Mouse (Mus musculus) spleen, adult 18-20 months (tissue): ENCODE measurements at regions not wholly inside any gene's neighbourhood (a gene's known extent, or its start where the extent isn't known, plus 50 kb on each side); places are given as distances from the start of the nearest gene placed in this dataset.

Experiments used
- DNase-seq, 2 experiments: peaks; one replicate each; pipeline ENCODE4 v3.0.0; 2022; ENCODE audit warnings: mixed read lengths in 2 of 2

- no peak for DNase-seq
Measured at GRCm38 (mm10) chr13:3752334-3752733, 51.8 kb downstream of the Calml3 start.

DNA sequence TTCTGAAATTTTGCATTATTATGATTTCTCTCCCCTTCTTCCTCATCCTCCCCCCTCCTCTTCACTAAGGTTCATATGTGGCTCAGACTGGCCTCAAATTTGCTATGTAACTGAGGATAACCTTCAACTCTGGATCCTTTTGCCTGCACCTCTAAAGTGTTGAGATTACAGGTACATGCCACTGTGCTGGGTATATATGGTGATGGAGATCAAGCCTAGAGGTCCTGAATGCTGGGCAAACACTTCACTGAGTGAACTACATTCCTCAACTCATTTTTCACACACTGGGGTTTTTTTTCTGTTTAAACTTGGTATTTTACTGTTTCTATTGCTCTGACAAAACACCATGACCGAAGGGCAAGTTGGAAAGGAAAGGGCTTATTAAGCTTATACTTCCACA lies 52.9 kb downstream of the Calml3 start:
- DNase-seq: no peak

DNA sequence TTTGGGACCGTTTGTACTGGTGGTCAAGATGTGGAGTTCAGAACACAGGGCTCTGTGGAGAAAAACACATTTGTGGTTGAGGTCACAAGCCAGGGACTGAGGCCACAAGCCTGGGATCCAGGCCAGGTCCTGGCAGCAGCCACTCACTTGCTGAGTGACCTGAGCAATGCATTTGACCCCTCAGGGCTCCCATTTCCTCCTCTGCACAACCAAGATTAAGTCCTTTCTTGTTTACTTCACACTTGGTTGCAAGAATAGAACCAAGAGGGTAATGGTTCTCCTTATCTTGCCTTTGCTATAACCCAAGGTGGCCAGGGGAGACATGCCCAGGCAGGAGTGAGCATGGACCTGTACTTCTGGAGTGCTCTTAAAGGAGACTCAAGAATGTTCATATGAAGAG lies 53.4 kb downstream of the Calml3 start:
- DNase-seq: no peak

DNA sequence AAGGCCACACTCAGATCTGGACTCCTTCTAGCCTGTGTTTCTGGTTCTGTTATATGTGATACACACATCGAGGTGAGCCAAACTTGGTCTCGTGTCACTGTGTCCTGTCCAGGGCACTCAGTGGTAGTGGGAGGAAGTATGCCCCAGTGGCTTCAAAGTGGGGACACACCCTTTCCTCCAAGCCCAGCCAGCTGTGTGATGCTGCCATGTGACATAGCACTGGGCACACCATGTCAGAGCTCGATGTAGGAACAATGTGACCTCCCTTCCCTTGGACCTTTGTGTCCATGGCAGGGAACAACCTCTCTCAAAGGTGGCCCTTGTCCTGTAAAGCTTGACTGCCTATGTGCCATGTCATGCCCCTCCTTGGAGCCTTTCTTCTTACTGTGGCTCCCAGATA lies 54.5 kb downstream of the Calml3 start:
- DNase-seq: peak in 1 of 2 experiments; percentile 37

DNA sequence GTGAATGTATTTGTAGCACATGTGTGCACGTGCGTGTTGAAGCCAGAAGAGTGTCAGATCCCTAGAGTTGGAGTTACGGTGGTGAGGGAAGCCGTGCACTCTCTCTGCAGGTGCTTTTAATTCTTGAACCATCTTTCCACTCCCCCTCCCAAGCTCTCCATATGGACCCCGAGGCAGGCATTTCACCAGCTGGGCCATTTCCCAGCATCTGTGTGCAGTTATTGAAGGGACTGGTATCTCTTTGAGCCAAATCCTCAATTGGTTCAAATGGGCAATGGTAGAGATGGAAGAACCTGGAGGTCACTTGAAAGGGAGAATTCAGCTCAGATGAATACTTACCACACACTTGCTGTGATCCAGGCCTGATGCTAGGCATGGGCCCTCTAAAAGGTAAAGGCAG lies 55.3 kb downstream of the Calml3 start:
- DNase-seq: no peak

DNA sequence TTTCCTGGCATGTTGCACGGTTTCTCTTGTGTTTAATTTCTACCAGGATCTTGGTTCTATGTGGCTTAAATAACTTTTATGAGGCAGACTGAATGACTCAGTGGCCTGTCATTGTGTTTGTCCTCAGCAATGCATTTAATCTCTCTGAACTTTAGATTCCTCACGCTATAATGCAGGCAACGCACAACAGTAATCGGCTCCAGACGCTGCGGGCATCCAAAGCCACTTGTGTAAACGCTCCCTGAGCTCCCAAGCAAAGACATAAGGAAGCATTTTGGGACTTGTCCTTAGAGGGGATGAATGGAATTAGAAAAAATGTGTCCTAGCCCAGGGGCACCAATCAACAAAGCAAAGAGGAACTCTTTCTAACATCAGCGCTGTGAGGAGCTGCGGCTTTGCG lies 57.6 kb downstream of the Calml3 start:
- no peak for DNase-seq

GRCm38 (mm10) chr13:3744870-3745269 lies 59.2 kb downstream of the Calml3 start:
- no peak for DNase-seq

DNA sequence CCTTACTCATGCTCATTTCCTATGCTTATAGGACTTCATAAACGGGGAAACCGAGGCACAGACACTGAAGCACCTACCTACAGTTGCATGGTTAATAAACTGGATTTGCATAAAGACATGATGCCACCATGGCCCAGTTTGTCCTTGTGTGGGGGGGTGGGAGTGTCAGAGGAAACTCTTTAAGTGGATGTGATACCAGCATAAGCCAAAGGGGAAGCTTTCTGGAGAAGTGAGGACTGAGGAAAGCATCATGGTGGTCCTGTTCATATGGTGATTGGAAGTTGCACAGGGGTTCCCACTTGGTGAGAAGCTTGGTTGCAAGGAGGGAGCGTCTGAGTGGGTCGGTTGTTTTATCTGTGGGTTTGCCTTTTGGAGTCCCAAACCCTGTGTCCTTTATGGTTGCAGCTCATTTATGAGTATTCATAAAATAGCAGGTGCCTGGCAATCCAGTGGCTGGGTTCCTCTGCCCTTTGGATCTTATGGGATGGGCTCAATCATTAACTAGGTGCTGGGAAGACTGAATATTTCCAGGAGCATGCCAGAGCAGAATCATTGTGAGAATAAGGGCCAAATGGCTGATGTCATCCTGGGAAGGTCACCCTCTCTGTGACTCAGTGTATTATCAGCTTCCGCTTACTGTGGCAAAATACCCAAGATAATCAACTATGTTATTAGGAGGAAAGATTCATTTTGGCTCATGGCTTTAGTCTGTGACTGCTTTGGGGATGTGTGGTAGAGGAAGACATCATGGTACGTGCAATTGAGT lies 60.2 kb downstream of the Calml3 start:
- no peak for DNase-seq

GRCm38 (mm10) chr13:3742763-3743401 lies 61.2 kb downstream of the Calml3 start:
- DNase-seq: peak in 1 of 2 experiments; percentile 24

DNA sequence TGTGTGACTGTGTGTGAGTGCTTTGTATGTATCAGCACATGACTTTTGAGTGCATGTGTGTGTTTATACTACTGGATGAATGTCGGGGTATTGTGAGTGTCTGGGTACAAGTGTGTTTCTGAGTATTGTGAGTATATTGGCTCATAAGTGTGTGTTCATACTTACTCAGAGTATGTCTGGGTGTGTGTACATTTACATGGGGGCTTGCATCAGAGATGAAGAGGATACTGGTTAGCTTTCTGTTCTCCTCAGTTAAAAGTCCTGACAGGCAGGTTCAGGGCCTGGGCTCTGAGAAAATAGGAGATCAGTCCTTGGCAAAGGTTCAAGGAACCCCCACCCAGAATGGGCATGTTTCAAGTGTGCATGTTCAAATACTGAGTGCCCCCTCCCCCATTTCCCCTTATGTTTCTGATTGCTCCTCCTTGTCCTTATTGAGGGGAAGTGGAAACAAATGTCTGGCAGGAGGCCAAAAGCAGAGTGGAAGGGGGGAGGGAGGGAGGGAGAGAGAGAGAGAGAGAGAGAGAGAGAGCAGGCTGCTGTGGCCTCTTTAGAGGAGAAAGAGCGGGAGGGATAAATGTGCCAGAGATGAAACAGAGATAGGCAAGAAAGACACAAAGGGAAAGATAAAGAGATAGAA lies 61.9 kb downstream of the Calml3 start:
- no peak for DNase-seq

GRCm38 (mm10) chr13:3730699-3731021 lies 73.5 kb downstream of the Calml3 start:
- no peak for DNase-seq

GRCm38 (mm10) chr13:3729926-3730698 lies 74.0 kb downstream of the Calml3 start:
- DNase-seq: no peak

DNA sequence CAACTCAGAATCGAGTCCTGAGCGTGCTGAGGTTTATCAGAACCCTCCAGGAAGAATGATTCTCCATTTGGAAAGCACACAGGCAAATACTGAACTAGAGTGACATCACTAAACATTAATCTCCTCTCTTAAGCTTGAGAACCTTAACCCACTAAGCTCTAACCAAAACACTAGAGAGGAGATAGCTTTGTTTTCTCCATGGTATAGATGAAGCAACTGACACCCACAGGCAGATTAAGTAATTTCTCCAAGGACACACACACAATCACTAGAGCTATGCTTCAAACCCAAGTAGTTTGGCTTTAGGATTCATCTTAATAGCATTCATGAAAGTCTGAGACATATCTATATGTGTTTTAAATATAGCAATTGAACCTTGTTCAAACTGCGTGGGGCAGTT lies 75.2 kb downstream of the Calml3 start:
- DNase-seq: no peak

DNA sequence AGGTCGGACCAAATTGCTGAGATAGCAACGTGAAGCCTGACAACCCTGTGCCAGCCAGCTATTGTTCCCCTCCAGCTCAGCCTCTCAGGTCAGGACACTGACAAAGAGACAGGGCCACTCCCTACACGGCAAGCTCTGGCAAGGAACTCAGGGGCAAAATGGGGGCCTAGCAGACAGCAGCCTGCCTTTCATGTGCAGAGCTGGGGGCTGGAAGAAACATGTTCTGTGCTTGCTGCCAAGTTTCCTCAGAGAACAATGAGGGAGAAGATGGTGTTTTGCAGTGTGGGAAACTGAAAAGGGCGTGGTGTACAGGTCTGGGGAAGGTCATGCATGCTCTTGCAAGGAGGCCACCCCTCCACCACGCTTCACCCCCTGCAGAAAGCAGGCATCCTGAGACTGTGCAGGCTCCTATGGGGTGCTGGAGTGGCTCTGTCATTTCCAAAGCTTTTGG lies 77.8 kb downstream of the Calml3 start:
- no peak for DNase-seq

- DNase-seq: no peak
Measured at GRCm38 (mm10) chr13:3725803-3726202, 78.3 kb downstream of the Calml3 start.

GRCm38 (mm10) chr13:3724313-3724712 lies 79.8 kb downstream of the Calml3 start:
- no peak for DNase-seq

- DNase-seq: no peak
Measured at GRCm38 (mm10) chr13:3723458-3724143, 80.5 kb downstream of the Calml3 start.

GRCm38 (mm10) chr13:3715019-3715418 lies 81.2 kb downstream of the Asb13 start:
- DNase-seq: no peak

- DNase-seq: no peak
Measured at GRCm38 (mm10) chr13:3712497-3713160, 78.8 kb downstream of the Asb13 start.

DNA sequence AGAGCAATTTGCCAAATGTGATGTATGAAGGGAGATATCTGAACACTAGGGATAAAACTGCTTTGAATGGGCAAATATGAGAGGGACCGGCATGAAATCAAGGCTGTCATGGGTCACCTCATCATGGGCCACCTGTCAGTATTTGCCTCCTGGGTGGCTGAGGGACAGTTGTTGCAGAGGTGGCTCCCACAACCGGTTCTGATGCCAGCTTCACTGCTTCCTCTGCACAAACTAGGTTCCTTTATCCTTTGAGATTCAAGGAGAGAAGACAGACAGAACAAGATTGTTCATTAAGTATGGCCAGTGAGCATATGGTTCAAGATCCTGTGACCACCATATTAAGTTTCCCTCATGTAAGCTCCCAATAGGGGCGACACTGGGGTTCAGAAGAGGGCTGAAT lies 78.3 kb downstream of the Asb13 start:
- no peak for DNase-seq

- no peak for DNase-seq
Measured at GRCm38 (mm10) chr13:3709982-3710618, 76.3 kb downstream of the Asb13 start.
